In genomic region chr14:76592090-76592489, GRCm38 (mm10) we compare ENCODE assay signal across 31 mouse cellular contexts. TPM values are rescaled to one million over a fixed set of nuclear protein-coding genes. Genes with fewer than 3 reads are reported as not detected.
DNase-seq lines count a peak whose midpoint lies in the region; ATAC-seq lines count a peak whose summit lies in the region.
"Had no signal": no experiment of that assay in that cellular context is flagged by ENCODE, and none has a peak within 500 bp of the region (broad histone marks: within the 10 kb centered on the region; RNA-seq: fewer than 3 reads in every experiment).

No protein-coding gene starts in this region.

- H3K9me3 ChIP-seq in liver, embryonic 16.5 days (replicated peaks; ENCODE audit: control insufficient read depth, low read length), result no peaks in the 10 kb centered on the region
- H3K9me3 ChIP-seq: embryonic facial prominence, embryonic 13.5 days; forebrain, embryonic 10.5 days; forebrain, embryonic 15.5 days; heart, embryonic 13.5 days; limb, embryonic 10.5 days; limb, embryonic 15.5 days; neural tube, embryonic 13.5 days had no signal

- no peaks in the 10 kb centered on the region for H3K36me3 ChIP-seq in liver, embryonic 16.5 days (ENCODE audit: control insufficient read depth, insufficient read depth)
- H3K36me3 ChIP-seq: embryonic facial prominence, embryonic 13.5 days; forebrain, embryonic 10.5 days; forebrain, embryonic 15.5 days; heart, embryonic 13.5 days; limb, embryonic 10.5 days; limb, embryonic 15.5 days; neural tube, embryonic 13.5 days had no signal

- WGBS in liver, embryonic 16.5 days (ENCODE audit: insufficient replicate concordance), result 37% methylated on average over 6 of the region's 6 CpGs

- no peak overlapping the region for H3K9ac ChIP-seq in liver, embryonic 16.5 days (ENCODE audit: low read depth, low read length)
- H3K9ac ChIP-seq: embryonic facial prominence, embryonic 13.5 days; forebrain, embryonic 15.5 days; heart, embryonic 13.5 days; limb, embryonic 15.5 days; lung, embryonic 14.5 days; neural tube, embryonic 13.5 days had no signal

- H3K4me2 ChIP-seq in liver, embryonic 16.5 days (ENCODE audit: low read depth, low read length), result no peak overlapping the region
- H3K4me2 ChIP-seq: embryonic facial prominence, embryonic 13.5 days; forebrain, embryonic 15.5 days; heart, embryonic 13.5 days; limb, embryonic 15.5 days; lung, embryonic 14.5 days; midbrain, embryonic 11.5 days; neural tube, embryonic 13.5 days had no signal

- ATAC-seq in liver, embryonic 16.5 days (ENCODE audit: low read depth), result peak; percentile 16; the same call in 1 of the 2 replicates
- ATAC-seq in cerebellum, adult (ENCODE audit: insufficient number of reproducible peaks, low FRiP score, low TSS enrichment), result no peak
- ATAC-seq: CD4-positive, CD25-positive, alpha-beta regulatory T cell, adult 4 months; forebrain, embryonic 15.5 days; hindbrain, embryonic 16.5 days had no signal

- H3K27ac ChIP-seq in liver, embryonic 16.5 days (ENCODE audit: low read length), result no peak overlapping the region
- H3K27ac ChIP-seq: embryonic facial prominence, embryonic 13.5 days; forebrain, embryonic 10.5 days; forebrain, embryonic 15.5 days; gastrocnemius, adult 2 months; heart, adult 2 months; heart, embryonic 13.5 days; limb, embryonic 10.5 days; limb, embryonic 15.5 days; neural tube, embryonic 13.5 days had no signal

- H3K4me3 ChIP-seq in liver, embryonic 16.5 days (ENCODE audit: low read depth, low read length), result no peak overlapping the region
- H3K4me3 ChIP-seq: embryonic facial prominence, embryonic 13.5 days; forebrain, embryonic 10.5 days; forebrain, embryonic 15.5 days; gastrocnemius, adult 2 months; heart, adult 2 months; heart, embryonic 13.5 days; limb, embryonic 10.5 days; limb, embryonic 15.5 days; neural tube, embryonic 13.5 days had no signal

- peak; percentile 74 for DNase-seq in adrenal gland, adult 8-10 months
- no peak for DNase-seq in adrenal gland, adult 18-20 months (ENCODE audit: low spot score in 2 of 2)
- peak; percentile 65 for DNase-seq in ovary, postnatal 36 days (ENCODE audit: low spot score)
- no peak for DNase-seq in ovary, postnatal 10 days (ENCODE audit: low spot score)
- DNase-seq in testis, postnatal 14 days (ENCODE audit: low spot score), result peak; percentile 84
- DNase-seq in kidney, adult 11 months, result no peak
- DNase-seq: cerebellum, adult 11-12 months; cerebellum, adult 9-11 months; gastrocnemius, adult 2 months; gastrocnemius, postnatal 36 days; heart, adult 2 months; heart, postnatal 10 days; kidney, adult 9 months; kidney, postnatal 10 days; lung, embryonic 14.5 days; lung, postnatal 14 days; right cerebral cortex, adult 18-20 months; spleen, adult 18-20 months; thymus, postnatal 4 days had no signal

- H3K27me3 ChIP-seq in liver, embryonic 16.5 days (ENCODE audit: control insufficient read depth, insufficient read depth, low read depth, low read length), result no peaks in the 10 kb centered on the region
- H3K27me3 ChIP-seq: embryonic facial prominence, embryonic 13.5 days; forebrain, embryonic 15.5 days; heart, embryonic 13.5 days; limb, embryonic 15.5 days; neural tube, embryonic 13.5 days had no signal

- peaks cover 9% of the 10 kb centered on the region for H3K4me1 ChIP-seq in liver, embryonic 16.5 days (ENCODE audit: control insufficient read depth, low read depth, low read length)
- H3K4me1 ChIP-seq: forebrain, embryonic 10.5 days; forebrain, embryonic 15.5 days; limb, embryonic 10.5 days had no signal

RNA-seq across cellular contexts. Expression of gene Serp2, which starts 35.4 kb away (rescaled TPM):
- 1 to 10 TPM; 4.5 to 10.0 (median 6.7) TPM for total RNA-seq in adrenal gland, adult 8-10 months (2022)
- total RNA-seq in adrenal gland, adult 18-20 months (2021), result 1 to 10 TPM; 4.8 to 5.0 TPM
- polyA plus RNA-seq in liver, embryonic 16.5 days (2015; fragmentation: Nextera tagmentation; extraction: Ambion mirVana), result 0.61 and 0.79 TPM in 2 replicates

Comparison
In these comparisons a context has a peak if more than half of its experiments do, and no peak if none do; other contexts are left out.
1. DNase-seq: peak in adrenal gland, adult 8-10 months (single experiment), ovary, postnatal 36 days (single experiment) and testis, postnatal 14 days (single experiment); none in adrenal gland, adult 18-20 months (0 of 2), ovary, postnatal 10 days (single experiment) and kidney, adult 11 months (single experiment).